Mouse (Mus musculus) liver, embryonic 15.5 days (tissue): ENCODE data around the gene Endov. TPM values are rescaled to one million over a fixed set of nuclear protein-coding genes. Genes with fewer than 3 reads are reported as not detected.

Experiments
- ATAC-seq: fragments of 200-750 bp; cut with Nextera tagmentation; 2 replicates; pipeline ENCODE4 v1.8.0; 2017; ENCODE audit warnings: moderate number of reproducible peaks, mild to moderate bottlenecking, moderate library complexity; ENCODE audit not compliant: insufficient read depth
- H3K27ac ChIP-seq: fragments of 300-500 bp; sonication (generic); replicated peaks from 2 replicates; pipeline ENCODE4 v1.5.1; 2015; ENCODE audit warnings: mild to moderate bottlenecking, inconsistent platforms
- H3K27me3 ChIP-seq: fragments of 300-500 bp; sonication (generic); 2 replicates; pipeline ENCODE4 v1.6.1; 2015; ENCODE audit warnings: mild to moderate bottlenecking, inconsistent platforms
- H3K36me3 ChIP-seq: fragments of 300-500 bp; sonication (generic); replicated peaks from 2 replicates; pipeline ENCODE4 v1.6.1; 2015; ENCODE audit warnings: moderate library complexity, mild to moderate bottlenecking, inconsistent platforms
- H3K4me1 ChIP-seq: fragments of 300-500 bp; sonication (generic); replicated peaks from 2 replicates; pipeline ENCODE4 v1.6.1; 2015; ENCODE audit warnings: inconsistent platforms
- H3K4me2 ChIP-seq: fragments of 300-500 bp; sonication (generic); 2 replicates; pipeline ENCODE4 v1.6.1; 2015; ENCODE audit warnings: moderate library complexity, mild to moderate bottlenecking, inconsistent platforms
- H3K4me3 ChIP-seq: fragments of 300-500 bp; sonication (generic); replicated peaks from 2 replicates; pipeline ENCODE4 v1.5.1; 2015; ENCODE audit warnings: mild to moderate bottlenecking, inconsistent platforms
- H3K9ac ChIP-seq: fragments of 300-500 bp; sonication (generic); 2 replicates; pipeline ENCODE4 v1.6.1; 2015; ENCODE audit warnings: moderate library complexity, mild to moderate bottlenecking, inconsistent platforms
- H3K9me3 ChIP-seq: fragments of 300-500 bp; sonication (generic); replicated peaks from 2 replicates; pipeline ENCODE4 v1.6.1; 2016; ENCODE audit warnings: inconsistent platforms
- WGBS: fragments of 180-500 bp; shearing (Covaris S2); methylation state at CpG from one replicate; pipeline ENCODE4 v1.1.7; 2015; ENCODE audit warnings: mixed read lengths; ENCODE audit not compliant: insufficient replicate concordance; 5-methylcytosine and 5-hydroxymethylcytosine counted together
- polyA plus RNA-seq: library from polyadenylated mRNA; unstranded; fragments of >200 nt; fragmentation: Nextera tagmentation; extraction: Ambion mirVana; gene quantifications from 2 replicates; pipeline ENCODE4 v1.2.1, GENCODE M21; 2015

The Endov gene
- polyA plus RNA-seq, 1 experiment from 2014 or later = 5.8 TPM

- Histone ChIP-seq H3K27ac (no peak overlapping the region), H3K27me3 (peaks cover 37% of the 10 kb centered on the region), H3K36me3 (no peaks in the 10 kb centered on the region), H3K9me3 (no peaks in the 10 kb centered on the region), H3K4me3 (no peak overlapping the region), H3K4me1 (no peaks in the 10 kb centered on the region), H3K9ac (no peak overlapping the region), H3K4me2 (no peak overlapping the region)
- WGBS = 77% methylated on average over 1 of the region's 1 CpGs
- ATAC-seq = no peak
These were observed 28.2 kb downstream of the Endov start for GRCm38 (mm10) chr11:119519387-119519786.

- ATAC-seq = no peak
- Histone ChIP-seq H3K36me3 (no peaks in the 10 kb centered on the region), H3K4me3 (no peak overlapping the region), H3K27me3 (peaks cover 29% of the 10 kb centered on the region), H3K4me1 (peaks cover 5% of the 10 kb centered on the region), H3K9me3 (no peaks in the 10 kb centered on the region), H3K27ac (no peak overlapping the region), H3K4me2 (no peak overlapping the region), H3K9ac (no peak overlapping the region)
- WGBS = 45% methylated on average over 5 of the region's 5 CpGs
These were observed 29.0 kb downstream of the Endov start for GRCm38 (mm10) chr11:119520005-119520712.

GRCm38 (mm10) chr11:119520713-119521063, 29.5 kb downstream of the Endov start:
- no peak overlapping the region for H3K27ac ChIP-seq
- H3K9ac ChIP-seq = no peak overlapping the region
- no peak overlapping the region for H3K4me2 ChIP-seq
- peaks cover 5% of the 10 kb centered on the region for H3K4me1 ChIP-seq
- H3K27me3 ChIP-seq = peaks cover 24% of the 10 kb centered on the region
- H3K9me3 ChIP-seq = no peaks in the 10 kb centered on the region
- H3K4me3 ChIP-seq = no peak overlapping the region
- no peak for ATAC-seq
- H3K36me3 ChIP-seq = no peaks in the 10 kb centered on the region

- Histone ChIP-seq H3K27ac (no peak overlapping the region), H3K4me1 (peaks cover 5% of the 10 kb centered on the region), H3K4me2 (no peak overlapping the region), H3K9me3 (no peaks in the 10 kb centered on the region), H3K9ac (no peak overlapping the region), H3K27me3 (peaks cover 10% of the 10 kb centered on the region; the same call in 1 of the 2 replicates), H3K36me3 (no peaks in the 10 kb centered on the region), H3K4me3 (no peak overlapping the region)
- ATAC-seq = no peak
- 59% methylated on average over 6 of the region's 6 CpGs for WGBS
These were observed 31.0 kb downstream of the Endov start for GRCm38 (mm10) chr11:119521920-119522710.

GRCm38 (mm10) chr11:119522779-119523178, 31.6 kb downstream of the Endov start:
- WGBS = 55% methylated on average over 8 of the region's 8 CpGs
- no peaks in the 10 kb centered on the region for H3K9me3 ChIP-seq

GRCm38 (mm10) chr11:119523392-119523791, 32.2 kb downstream of the Endov start:
- WGBS = 63% methylated on average over 3 of the region's 3 CpGs
- H3K4me1 ChIP-seq = peaks cover 5% of the 10 kb centered on the region

More at GRCm38 (mm10) chr11:119522779-119523178, 31.6 kb downstream of the Endov start:
- Histone ChIP-seq H3K4me3 (no peak overlapping the region), H3K36me3 (no peaks in the 10 kb centered on the region), H3K4me2 (no peak overlapping the region), H3K27ac (no peak overlapping the region), H3K9ac (no peak overlapping the region), H3K27me3 (peaks cover 5% of the 10 kb centered on the region; the same call in 1 of the 2 replicates), H3K4me1 (peaks cover 5% of the 10 kb centered on the region)
- no peak for ATAC-seq

GRCm38 (mm10) chr11:119524545-119524949, 33.4 kb downstream of the Endov start:
- Histone ChIP-seq H3K36me3 (no peaks in the 10 kb centered on the region), H3K9ac (0 out of 2 replicates have a peak overlapping the region, but pooled peaks have one; percentile 36), H3K27me3 (no peaks in the 10 kb centered on the region), H3K4me1 (peaks cover 5% of the 10 kb centered on the region), H3K4me2 (peak overlapping the region; percentile 74), H3K9me3 (no peaks in the 10 kb centered on the region), H3K27ac (no peak overlapping the region), H3K4me3 (peak overlapping the region; percentile 52)
- ATAC-seq = peak; percentile 83
- WGBS = 2% methylated on average over 33 of the region's 33 CpGs

More at GRCm38 (mm10) chr11:119523392-119523791, 32.2 kb downstream of the Endov start:
- no peak overlapping the region for H3K27ac ChIP-seq
- H3K4me2 ChIP-seq = no peak overlapping the region
- H3K27me3 ChIP-seq = peaks cover 4% of the 10 kb centered on the region; the same call in 1 of the 2 replicates
- no peaks in the 10 kb centered on the region for H3K36me3 ChIP-seq
- H3K9ac ChIP-seq = no peak overlapping the region
- H3K4me3 ChIP-seq = no peak overlapping the region
- ATAC-seq = no peak
- H3K9me3 ChIP-seq = no peaks in the 10 kb centered on the region

GRCm38 (mm10) chr11:119526068-119526966, 35.2 kb downstream of the Endov start:
- H3K4me3 ChIP-seq = no peak overlapping the region
- H3K4me2 ChIP-seq = no peak overlapping the region
- no peaks in the 10 kb centered on the region for H3K9me3 ChIP-seq
- no peak overlapping the region for H3K9ac ChIP-seq
- H3K27me3 ChIP-seq = no peaks in the 10 kb centered on the region
- 62% methylated on average over 14 of the region's 14 CpGs for WGBS
- H3K4me1 ChIP-seq = peaks cover 5% of the 10 kb centered on the region
- H3K36me3 ChIP-seq = no peaks in the 10 kb centered on the region
- ATAC-seq = no peak
- no peak overlapping the region for H3K27ac ChIP-seq

GRCm38 (mm10) chr11:119528930-119529329, 37.8 kb downstream of the Endov start:
- Histone ChIP-seq H3K27ac (no peak overlapping the region), H3K4me1 (peaks cover 5% of the 10 kb centered on the region), H3K36me3 (no peaks in the 10 kb centered on the region), H3K9me3 (no peaks in the 10 kb centered on the region), H3K27me3 (peaks cover 10% of the 10 kb centered on the region), H3K4me3 (no peak overlapping the region), H3K4me2 (no peak overlapping the region), H3K9ac (no peak overlapping the region)
- WGBS = 61% methylated on average over 11 of the region's 11 CpGs
- no peak for ATAC-seq

GRCm38 (mm10) chr11:119532460-119532859, 41.3 kb downstream of the Endov start:
- Histone ChIP-seq H3K9ac (no peak overlapping the region), H3K27ac (no peak overlapping the region), H3K4me3 (no peak overlapping the region), H3K4me1 (no peaks in the 10 kb centered on the region), H3K27me3 (peaks cover 13% of the 10 kb centered on the region), H3K9me3 (no peaks in the 10 kb centered on the region), H3K4me2 (no peak overlapping the region), H3K36me3 (no peaks in the 10 kb centered on the region)
- ATAC-seq = no peak
- 66% methylated on average over 8 of the region's 8 CpGs for WGBS

- ATAC-seq = no peak
- WGBS = 54% methylated on average over 7 of the region's 7 CpGs
- peaks cover 13% of the 10 kb centered on the region for H3K27me3 ChIP-seq
- H3K4me2 ChIP-seq = no peak overlapping the region
- H3K4me1 ChIP-seq = no peaks in the 10 kb centered on the region
- H3K27ac ChIP-seq = no peak overlapping the region
- H3K36me3 ChIP-seq = no peaks in the 10 kb centered on the region
- no peaks in the 10 kb centered on the region for H3K9me3 ChIP-seq
- no peak overlapping the region for H3K9ac ChIP-seq
- H3K4me3 ChIP-seq = no peak overlapping the region
These were observed 42.6 kb downstream of the Endov start for GRCm38 (mm10) chr11:119533745-119534144.
